Mouse (Mus musculus): ENCODE measurements around the gene Asb6. TPM values are rescaled to one million over a fixed set of nuclear protein-coding genes. Genes with fewer than 3 reads are reported as not detected.

The Asb6 gene
- total RNA-seq, 1 experiment from 2014 or later, result 10.7 TPM

GRCm38 (mm10) chr2:30782312-30783290 lies 47.5 kb downstream of the Asb6 start:
- no peak for ATAC-seq (replicated peaks in 1 of 2; ENCODE audit: insufficient read depth in 1 of 2, low FRiP score in 2 of 2, low TSS enrichment in 1 of 2, low read depth in 1 of 2, poor library complexity in 2 of 2, severe bottlenecking in 2 of 2)

- no peak for ATAC-seq (replicated peaks in 1 of 2; ENCODE audit: insufficient read depth in 1 of 2, low FRiP score in 2 of 2, low TSS enrichment in 1 of 2, low read depth in 1 of 2, poor library complexity in 2 of 2, severe bottlenecking in 2 of 2)
Observed at GRCm38 (mm10) chr2:30779241-30779640, 50.9 kb downstream of the Asb6 start.

- no peak for ATAC-seq (replicated peaks in 1 of 2; ENCODE audit: insufficient read depth in 1 of 2, low FRiP score in 2 of 2, low TSS enrichment in 1 of 2, low read depth in 1 of 2, poor library complexity in 2 of 2, severe bottlenecking in 2 of 2)
Observed at GRCm38 (mm10) chr2:30778235-30778634, 51.9 kb downstream of the Asb6 start.

- ATAC-seq (replicated peaks in 1 of 2; ENCODE audit: insufficient read depth in 1 of 2, low FRiP score in 2 of 2, low TSS enrichment in 1 of 2, low read depth in 1 of 2, poor library complexity in 2 of 2, severe bottlenecking in 2 of 2), result no peak
Observed at GRCm38 (mm10) chr2:30777266-30777665, 52.9 kb downstream of the Asb6 start.

GRCm38 (mm10) chr2:30775955-30776354 lies 54.2 kb downstream of the Asb6 start:
- ATAC-seq (replicated peaks in 1 of 2; ENCODE audit: insufficient read depth in 1 of 2, low FRiP score in 2 of 2, low TSS enrichment in 1 of 2, low read depth in 1 of 2, poor library complexity in 2 of 2, severe bottlenecking in 2 of 2), result no peak

- ATAC-seq (replicated peaks in 1 of 2; ENCODE audit: insufficient read depth in 1 of 2, low FRiP score in 2 of 2, low TSS enrichment in 1 of 2, low read depth in 1 of 2, poor library complexity in 2 of 2, severe bottlenecking in 2 of 2), result no peak
Observed at GRCm38 (mm10) chr2:30773313-30774005, 56.7 kb downstream of the Asb6 start.

Other genes with a start within 250 kb of the Asb6 start
- gene Cstad, start 235.3 kb downstream of the Asb6 start, total RNA-seq (2017), result 1.3 and 1.9 TPM in 2 replicates
- 1.8 and 3.0 TPM in 2 replicates for gene 1700001O22Rik, start 26.7 kb downstream of the Asb6 start, total RNA-seq (2017)
- 21.2 and 22.6 TPM in 2 replicates for gene Ntmt1, start 22.5 kb downstream of the Asb6 start, total RNA-seq (2017)
- gene Prrx2, start 4.6 kb upstream of the Asb6 start, total RNA-seq (2017), result not detected in 2 replicates
- 0.25 and 0.63 TPM in 2 replicates for gene Ptges, start 99.5 kb upstream of the Asb6 start, total RNA-seq (2017)
- gene Tor1b, start 122.6 kb upstream of the Asb6 start, total RNA-seq (2017), result 41.1 and 44.8 TPM in 2 replicates
- 35.8 and 60.3 TPM in 2 replicates for gene Tor1a, start 137.6 kb upstream of the Asb6 start, total RNA-seq (2017)
- gene BC005624, start 151.9 kb upstream of the Asb6 start, total RNA-seq (2017), result 73.8 and 76.0 TPM in 2 replicates
- 4.2 and 7.3 TPM in 2 replicates for gene Usp20, start 151.9 kb upstream of the Asb6 start, total RNA-seq (2017)